Mouse (Mus musculus) erythroblast, adult 5-6 weeks (primary cell): ENCODE measurements around the gene Pcx. TPM values are rescaled to one million over a fixed set of nuclear protein-coding genes. Genes with fewer than 3 reads are reported as not detected.

Experiments used
- ATAC-seq: replicated peaks from 2 replicates; pipeline ENCODE4 v1.8.0; 2016; ENCODE audit warnings: moderate number of reproducible peaks, mild to moderate bottlenecking, moderate TSS enrichment, inconsistent platforms; ENCODE audit not compliant: poor library complexity, low FRiP score, severe bottlenecking
- total RNA-seq, 2 experiments: library from RNA; stranded (forward) in 1 of 2; stranded (reverse) in 1 of 2; fragments of 150-400 nt in 1 of 2; fragments of 200-764, 138-1000 nt in 1 of 2; gene quantifications; 2 replicates each; pipeline versions ENCODE4 v1.2.3 to v1.2.4; 2015 to 2017; ENCODE audit warnings: low replicate concordance in 2 of 2

Pcx gene
- total RNA-seq (2015; ENCODE audit: low replicate concordance) (15.0 and 32.6 TPM in 2 replicates), total RNA-seq (2017; ENCODE audit: low replicate concordance) (31.5 and 31.9 TPM in 2 replicates)

DNA sequence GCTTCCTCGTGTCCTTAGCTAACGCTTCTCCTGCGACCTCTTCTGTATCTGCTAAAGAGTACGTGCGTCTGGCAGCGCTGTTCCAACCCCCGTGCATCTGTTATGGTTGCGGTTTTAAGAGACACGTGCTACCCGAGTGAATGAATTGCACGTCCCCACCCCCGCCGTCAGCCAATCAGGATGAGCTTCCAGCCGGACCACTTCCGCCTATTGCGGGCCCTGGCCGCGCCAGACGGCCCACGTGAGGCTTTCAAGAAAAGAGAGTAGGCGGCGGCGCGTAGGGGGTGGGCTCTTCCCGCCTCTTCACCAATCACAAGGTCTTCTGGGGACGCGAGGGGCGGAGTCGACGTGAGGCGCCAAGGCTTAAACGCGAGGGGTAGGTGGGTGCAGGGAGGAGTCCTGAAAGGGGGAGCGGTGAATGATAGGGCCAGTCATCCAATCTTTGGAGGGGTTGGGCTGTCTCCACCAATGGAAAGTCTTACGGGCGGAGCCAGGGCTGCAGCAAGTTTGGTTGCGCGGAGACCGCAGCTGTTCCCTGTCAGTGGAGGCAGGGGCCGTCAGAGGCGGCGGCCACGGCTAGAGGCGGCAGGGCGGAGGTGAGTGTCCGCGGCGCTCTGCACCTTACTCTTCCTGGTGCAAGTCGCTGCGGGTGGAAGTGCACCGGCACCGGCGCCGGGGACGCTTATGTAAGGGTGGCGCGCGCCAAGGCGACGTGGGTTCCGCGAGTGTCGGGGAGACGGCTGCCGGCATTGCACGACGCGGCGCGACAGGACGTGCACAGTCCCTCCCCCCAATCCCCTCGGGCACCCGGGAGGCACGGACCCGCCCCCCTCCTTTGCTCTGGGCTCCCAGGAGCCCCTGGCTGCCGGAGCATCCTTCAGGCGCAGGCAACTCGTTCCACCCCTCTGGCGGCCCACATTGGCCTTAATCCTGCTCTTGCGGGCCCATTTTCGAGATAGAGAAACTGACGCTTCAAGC lies at the start of gene Pcx:
Gene Pcx, plus strand, starts transcription at position 487 of the 978 bp plus-strand sequence.
- peak; percentile 94 for ATAC-seq

DNA sequence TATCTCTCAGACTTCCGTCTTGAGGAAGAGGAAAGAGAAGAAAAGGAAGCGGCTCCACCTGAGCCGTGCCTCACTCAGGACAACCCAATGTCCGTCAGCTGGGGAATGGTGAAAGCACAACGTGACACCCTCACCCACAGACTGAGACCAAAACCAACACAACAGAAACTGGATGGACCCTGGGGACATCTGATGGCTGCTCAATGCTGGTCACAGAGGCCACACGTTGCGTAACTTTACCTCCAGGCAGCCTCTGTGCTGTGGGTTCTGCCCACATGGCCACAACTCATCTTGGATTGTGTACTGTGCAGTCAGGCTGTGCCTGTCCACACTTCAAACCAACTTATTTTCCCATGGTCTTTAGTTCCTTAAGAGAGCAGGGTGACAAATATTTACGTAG lies 48.3 kb upstream of the Pcx start:
- 0 out of 2 replicates have a peak, but pooled peaks have one; percentile 25 for ATAC-seq

DNA sequence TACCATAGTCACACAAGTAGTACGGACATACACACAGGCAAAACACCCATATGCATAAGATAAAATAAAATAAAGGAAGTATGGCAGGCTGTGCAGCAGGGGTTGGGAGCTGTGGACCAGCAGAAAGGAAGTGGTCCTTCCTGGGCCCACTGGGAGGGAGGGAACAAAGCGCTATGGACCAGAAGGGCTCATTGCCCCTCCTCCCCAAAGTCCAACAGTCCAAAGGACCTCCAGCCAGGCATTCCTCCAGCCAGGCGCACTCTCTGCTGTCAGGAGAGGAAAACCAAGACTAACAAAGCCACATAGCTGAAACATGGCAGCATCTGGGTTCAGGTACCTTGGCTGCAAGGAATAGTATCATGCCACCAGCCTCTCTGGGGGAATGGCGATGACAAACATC lies 45.6 kb upstream of the Pcx start:
- no peak for ATAC-seq

DNA sequence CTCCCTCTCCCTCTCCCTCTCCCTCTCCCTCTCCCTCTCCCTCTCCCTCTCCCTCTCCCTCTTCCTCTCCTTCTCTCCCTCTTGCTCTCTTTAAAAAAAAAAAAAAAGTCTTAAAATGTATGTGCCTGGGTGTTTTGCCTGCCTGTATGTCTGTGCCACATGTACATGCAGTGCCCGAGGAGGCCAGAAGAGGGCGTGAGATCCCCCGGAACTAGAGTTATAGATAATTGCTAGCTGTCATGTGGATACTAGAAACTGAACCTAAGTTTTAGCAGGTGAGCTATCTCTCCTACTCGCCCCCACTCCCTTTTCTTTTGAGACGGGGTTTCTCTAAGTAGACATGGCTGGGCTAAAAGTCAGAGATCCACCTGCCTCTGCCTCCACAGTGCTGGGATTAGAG lies 41.9 kb upstream of the Pcx start:
- no peak for ATAC-seq

DNA sequence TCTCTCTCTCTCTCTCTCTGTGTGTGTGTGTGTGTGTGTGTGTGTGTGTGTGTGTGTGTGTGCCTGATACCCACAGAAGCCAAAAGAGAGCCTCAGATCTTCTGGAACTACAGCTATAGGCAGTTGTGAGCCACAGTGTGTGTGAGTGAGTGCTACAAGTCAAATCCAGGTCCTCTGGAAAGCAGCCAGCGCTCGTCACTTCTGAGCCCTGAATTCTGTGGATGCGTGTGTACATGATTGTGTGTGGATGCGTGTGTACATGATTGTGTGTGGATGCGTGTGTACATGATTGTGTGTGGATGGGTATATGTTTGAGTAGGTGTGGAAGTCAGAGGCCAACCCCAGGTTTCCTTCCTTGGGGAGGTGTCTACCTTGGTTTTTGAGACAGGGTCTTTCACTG lies 36.7 kb upstream of the Pcx start:
- ATAC-seq, result no peak

DNA sequence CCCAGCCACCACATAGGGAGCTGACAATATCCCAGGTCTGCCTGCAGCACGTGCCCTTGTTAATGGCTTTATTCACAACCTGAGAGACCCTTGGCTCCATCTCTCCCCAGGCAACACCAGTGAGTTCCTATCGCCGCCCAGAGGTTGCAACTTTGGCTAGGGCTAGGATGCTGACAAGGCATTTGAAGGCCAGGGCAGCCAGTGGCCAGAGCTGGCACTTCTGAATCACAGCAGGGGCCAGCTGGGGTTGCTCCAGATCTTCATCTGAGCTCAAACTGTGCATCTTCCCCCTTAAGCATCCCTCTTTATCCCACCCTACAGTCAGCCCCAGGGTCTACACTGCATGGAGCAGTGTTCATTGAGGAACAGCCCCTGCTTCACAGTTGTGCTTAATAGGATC lies 35.5 kb upstream of the Pcx start:
- ATAC-seq, result no peak

DNA sequence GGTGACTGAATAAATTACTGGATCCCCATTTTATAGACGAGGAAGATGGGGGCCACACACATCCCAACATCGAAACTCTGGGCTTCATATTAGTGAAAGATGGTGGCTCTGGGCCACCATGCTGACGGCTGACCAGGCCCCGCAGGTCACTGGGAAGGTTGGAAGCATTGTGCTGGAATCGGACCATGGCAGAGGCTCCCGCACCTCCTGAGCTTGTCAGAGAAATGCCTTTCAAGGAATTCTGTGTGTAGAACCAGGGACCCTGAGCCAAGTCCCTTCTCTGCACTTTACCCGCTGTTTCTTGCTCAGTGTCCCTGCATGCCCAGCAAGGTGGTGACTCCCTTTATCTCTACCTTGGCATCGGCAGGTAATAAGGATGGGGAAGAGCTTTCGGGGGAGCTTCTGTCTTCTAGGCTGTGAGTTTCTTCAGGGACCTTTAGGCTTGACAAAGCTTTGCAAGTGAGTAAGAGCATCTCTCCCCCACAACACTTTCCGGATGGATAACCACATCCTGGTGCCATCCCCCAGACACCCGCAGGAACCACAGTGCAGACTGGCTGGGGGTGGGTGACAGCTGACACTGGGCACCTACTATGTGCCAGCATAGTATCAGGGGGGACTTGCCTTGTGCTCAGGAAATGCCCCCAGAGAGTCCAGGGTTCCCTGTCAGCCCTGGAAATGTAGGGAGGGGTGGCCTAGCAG lies 34.9 kb upstream of the Pcx start:
- ATAC-seq, result no peak

DNA sequence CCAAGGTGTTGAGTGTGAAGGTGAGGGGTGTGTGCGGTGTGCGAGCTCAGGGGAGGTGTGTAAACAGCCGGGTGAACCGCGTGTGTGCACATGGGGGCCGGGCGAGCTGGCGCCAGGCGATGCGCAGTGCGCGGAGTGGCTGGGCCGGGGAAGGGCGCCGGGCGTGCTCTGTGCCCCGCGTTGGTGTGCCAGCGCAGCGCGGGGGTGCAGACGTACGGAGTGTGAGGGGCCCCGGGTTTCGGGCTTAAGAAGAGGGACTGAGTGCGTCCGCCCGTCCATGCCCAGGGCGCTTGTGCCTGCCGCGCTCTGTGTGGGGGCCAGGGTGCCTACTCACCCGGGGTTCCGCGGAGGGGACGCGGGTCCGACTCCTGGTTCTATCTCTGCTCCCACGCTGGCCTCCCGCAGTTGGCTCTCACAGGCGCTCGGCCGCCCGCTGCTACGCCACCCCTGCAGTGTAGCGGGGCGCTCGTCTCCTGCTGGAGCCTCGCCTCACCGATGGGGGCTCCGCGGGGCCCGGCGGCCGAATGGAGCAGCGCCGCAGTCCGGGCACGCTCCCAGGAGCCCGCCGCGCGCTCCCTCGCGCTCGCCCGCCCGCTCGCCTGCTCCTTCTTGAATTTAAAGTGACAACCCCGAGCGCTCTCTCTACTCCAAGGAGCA lies 33.5 kb upstream of the Pcx start:
- ATAC-seq, result no peak

DNA sequence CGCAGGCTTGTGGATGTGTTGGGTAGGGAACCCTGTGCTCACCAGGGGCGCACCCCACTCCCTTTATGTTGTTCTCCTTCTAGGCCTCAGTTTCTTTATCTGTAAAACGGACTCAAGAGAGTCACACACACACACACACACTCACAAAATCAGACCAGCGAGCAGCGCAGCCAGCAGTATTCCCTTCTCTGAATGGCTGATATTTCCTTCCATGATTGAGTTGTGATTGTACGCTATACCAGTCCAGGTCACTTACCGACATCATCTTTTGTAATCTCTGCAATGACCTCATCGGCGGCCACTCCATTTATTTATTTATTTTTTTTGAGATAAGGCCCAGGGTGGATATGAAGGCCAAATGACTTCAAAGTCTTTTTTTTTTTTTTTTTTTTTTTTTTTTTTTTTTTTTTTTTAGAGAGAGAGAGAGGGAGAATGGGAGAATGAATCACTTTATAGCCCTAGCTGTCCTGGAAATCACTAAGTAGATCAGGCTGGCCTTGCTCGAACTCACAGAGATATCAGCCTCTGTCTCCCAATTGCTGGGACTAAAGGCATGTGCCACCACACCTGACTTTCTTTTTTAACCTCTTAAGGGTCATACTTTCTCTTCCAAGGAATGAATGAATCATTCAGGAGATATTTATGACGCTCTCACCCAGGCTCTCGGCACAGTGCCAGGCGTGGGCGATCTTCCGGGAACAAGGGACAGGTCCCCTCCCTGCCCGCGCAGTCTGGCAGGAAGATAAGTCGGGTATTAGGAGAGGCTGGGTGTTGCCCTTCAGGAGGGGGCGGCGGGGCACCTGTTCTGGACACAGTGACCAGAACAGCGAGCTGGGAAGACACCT lies 32.7 kb upstream of the Pcx start, which contains the start of gene Syt12:
Gene Syt12, minus strand, starts transcription at position 103 of the 845 bp plus-strand sequence.
- 0 out of 2 replicates have a peak, but pooled peaks have one; percentile 14 for ATAC-seq

DNA sequence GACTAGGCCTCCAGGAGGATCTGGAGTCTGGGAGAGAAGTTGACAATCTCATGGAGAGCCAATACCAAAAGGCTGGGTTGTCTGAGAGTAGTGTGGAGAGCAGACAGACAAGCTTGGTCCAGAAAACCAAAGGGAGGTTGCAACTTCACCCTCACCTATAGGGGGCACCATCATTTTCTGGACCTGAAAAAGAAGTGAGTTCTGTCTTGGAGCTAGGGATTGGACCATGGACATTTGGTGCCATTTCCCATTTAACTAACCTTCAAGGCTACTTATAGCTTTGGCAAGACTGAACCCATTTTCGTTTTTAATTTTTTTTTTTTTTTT lies 32.1 kb upstream of the Pcx start:
- ATAC-seq, result 0 out of 2 replicates have a peak, but pooled peaks have one; percentile 17

DNA sequence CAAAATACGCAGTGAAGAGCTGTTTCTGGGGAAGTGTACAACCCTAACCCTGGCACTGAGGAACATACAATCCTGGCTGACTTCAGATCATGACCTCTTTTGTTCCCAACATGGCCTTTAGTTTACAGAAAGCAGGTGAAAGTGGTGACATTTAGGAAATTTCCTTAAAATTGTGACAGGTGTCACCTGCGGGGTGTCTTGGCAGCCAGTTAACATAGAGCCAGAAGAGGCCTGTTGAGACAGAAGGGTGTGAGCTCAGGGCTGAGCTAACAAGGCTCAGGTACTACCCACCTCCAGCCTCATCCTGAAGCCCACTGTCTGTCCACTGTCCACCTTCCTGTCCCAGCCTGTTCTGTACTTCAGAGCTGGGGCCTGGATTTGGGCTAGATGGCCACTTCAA lies 30.2 kb upstream of the Pcx start:
- no peak for ATAC-seq

DNA sequence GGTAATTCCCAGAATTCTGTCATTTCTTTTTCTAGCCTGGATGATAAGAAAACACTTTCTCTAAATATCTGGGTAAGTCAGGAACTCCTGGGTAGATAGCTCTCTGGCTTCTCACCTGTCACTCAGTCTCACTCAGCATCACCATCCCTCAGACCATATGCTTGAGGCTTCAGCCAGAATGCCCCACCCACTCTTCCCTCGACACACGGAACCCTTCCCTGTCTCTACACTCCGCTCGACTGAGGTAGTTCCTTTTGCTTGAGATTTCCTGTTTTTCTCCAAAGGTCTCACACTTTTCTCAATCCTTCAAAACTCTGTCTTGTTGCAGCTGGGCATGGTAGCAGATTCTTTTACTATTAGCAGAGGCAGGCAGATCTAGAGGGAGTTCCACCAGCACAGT lies 28.9 kb upstream of the Pcx start:
- ATAC-seq, result no peak

DNA sequence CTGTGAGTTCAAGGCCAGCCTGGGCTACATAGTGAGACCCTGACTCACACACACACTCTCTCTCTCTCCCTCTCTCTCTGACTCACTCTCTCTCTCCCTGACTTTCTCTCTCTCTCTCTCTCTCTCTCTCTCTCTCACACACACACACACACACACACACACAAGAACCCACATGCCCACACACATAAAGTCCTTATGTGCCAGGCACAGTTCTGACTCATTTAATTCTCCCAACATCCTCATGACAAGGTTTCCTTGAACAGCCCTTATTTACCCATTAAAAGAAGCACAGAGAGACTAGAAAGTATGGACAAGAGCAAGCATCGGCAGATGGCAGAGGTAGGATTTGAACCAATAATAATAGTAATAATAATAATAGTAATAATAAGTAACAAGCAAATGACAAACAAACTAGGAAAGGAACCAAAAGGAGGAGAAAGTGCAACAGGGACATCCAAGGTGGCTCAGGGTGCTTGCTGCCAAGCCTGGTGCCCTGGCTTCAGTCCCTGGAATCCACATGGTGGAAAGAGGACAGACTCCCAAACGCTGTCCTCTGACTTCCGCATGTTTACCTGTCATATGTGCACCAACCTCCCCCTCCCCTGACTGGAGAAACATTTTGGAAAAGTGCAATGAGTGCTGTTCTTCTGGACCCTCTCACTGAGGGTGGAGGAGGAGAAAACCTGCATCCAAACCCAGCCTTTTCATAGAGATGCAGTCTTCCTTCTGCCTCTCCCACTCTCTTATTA lies 28.0 kb upstream of the Pcx start:
- no peak for ATAC-seq

DNA sequence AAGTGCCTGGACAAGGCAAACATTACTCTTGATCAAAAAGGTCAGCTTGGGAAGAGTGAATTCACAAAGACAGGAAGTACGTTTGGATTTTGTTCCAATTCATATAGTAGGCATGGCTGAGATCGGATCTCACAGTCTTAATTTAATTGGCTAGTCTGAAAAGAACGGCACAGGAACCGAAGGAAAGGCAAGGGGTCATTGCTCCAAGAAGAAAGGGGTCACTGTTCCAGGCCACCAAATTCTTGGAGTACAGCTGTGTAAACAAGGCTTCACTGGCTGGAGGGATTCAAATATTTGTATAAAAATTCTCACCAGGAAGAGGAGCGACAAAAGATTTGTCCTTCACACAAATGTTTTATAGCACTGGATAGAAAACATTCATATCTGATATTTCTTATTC lies 25.3 kb upstream of the Pcx start:
- no peak for ATAC-seq

DNA sequence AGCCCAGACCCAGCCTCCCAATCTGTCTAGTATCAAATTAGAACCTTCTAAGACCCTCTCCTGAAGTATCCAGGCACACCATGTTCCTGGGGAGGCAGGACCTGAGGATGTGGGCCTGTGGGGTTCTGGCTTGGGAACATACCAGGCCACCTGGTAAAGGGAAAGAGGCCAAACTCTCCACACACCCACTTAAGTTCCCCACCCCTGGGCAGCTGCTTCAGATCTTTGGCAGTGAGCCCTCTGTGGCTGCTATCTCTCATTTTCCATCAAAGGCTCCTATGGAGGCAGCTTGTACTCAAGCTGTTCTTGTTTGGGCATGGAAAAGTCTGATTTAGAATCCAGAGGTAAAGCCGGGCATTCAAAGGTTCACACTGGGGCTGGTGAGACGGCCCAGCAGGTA lies 22.4 kb upstream of the Pcx start:
- no peak for ATAC-seq

DNA sequence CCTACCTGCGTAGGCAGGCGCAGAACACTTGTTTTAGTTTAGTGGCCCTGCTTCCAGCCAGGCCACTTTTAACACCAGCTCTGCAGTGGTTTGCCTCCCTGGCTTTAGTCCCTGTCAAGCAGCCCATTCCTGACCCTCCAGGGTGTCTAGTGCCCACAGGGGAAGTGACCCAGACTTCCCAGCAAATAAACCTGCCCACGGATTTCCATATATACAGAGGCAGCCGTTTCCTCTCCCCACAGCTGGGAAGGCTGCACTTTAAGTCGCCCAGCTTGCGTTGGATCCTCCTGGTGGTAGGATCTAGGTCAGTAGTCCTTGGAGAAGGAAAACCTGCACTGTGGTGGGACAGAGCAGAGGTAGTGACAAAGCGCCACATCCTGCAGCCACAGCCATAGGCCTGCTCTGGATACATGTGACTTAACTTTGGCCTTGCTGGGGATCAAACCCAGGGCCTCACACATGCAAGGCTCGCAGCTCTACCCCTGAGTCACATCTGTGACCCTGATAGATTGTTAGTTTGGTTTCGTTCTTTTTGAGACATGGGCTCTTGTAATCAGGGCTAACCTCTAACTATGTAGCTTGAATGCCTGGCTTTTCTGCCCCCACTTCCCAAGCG lies 19.1 kb upstream of the Pcx start:
- ATAC-seq, result no peak

DNA sequence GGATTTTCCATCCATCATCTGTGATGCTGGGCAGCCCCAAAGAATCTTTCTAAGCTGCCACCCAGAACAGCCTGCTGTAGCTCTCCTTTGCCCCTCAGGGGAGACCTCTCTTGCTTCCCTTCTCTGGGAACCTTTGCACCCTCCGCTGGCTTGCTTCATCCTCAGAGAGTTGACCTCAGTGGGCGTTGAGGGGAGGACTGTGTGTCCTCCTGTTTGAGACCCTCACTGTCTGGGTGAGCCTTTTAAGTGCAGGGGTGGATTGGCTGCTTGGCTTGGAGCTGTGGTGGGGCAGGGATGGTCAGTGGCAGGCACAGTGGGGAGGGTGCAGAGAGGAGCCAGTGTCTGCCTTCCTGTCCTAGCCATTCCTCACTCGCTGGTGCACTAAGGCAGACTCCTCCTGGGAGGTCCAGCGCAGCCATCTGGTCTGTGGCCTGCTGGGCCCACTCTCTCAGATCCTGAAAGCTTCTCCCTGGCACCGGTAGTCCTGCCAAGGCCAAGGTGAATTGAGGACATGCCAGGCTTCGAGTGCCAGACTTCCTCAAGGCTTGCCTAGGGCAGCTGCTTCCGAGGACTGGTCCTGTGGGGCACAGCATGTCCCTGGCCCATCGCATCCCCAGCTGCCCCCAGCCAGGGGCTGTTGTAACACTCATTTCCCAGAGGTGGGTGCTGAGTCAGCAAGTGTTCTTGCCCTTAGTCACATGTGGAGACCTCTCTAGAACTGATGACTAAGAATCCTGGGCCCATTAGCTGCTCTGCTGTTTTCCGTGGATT lies 17.6 kb upstream of the Pcx start:
- no peak for ATAC-seq

DNA sequence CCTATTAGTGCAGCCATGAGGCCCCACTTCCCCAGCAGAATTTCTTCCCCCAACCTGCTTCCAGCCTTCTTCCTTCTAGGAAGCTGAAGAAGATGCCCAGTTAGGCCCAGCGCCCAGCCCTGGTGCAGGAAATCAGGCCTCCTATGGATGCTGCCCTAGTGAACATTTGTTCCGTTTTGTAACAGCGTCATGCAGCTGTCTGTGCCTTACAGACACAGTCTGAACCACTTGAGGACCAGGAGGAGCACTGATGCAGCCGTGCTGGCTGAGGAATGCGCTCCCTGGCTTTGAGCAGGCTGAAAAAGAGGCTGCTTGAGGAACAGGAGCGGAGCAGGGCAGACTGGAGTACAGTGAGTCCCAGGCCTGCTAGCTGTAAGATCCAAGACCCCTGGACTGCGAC lies 15.6 kb upstream of the Pcx start:
- ATAC-seq, result no peak
